Mouse (Mus musculus): Measurements from ENCODE around the gene Elob.

Gene Elob

GRCm38 (mm10) chr17:23786510-23786931 is 42.4 kb downstream of the Elob start:
- in situ Hi-C loops (cut with MboI; ENCODE audit: unreplicated experiment in 2 of 2) = no loop called here

GRCm38 (mm10) chr17:23785561-23786471 is 43.1 kb downstream of the Elob start, which contains the start of gene Flywch2:
Gene Flywch2 (minus strand): TSS chr17:23786081.
- in situ Hi-C loops (cut with MboI; ENCODE audit: unreplicated experiment in 2 of 2) = no loop called here

GRCm38 (mm10) chr17:23783352-23783751 is 45.6 kb downstream of the Elob start:
- in situ Hi-C loops (cut with MboI; ENCODE audit: unreplicated experiment in 2 of 2) = no loop called here

GRCm38 (mm10) chr17:23778447-23778846 is 50.5 kb downstream of the Elob start:
- in situ Hi-C loops (cut with MboI; ENCODE audit: unreplicated experiment in 2 of 2) = loop anchor here (5.0 kb wide), 3 partner anchors 74 to 184 kb away; no protein-coding TSS in a partner anchor

GRCm38 (mm10) chr17:23777141-23777540 is 51.8 kb downstream of the Elob start:
- in situ Hi-C loops (cut with MboI; ENCODE audit: unreplicated experiment in 2 of 2) = loop anchor here (5.0 kb wide), 3 partner anchors 75 to 185 kb away; no protein-coding TSS in a partner anchor

- in situ Hi-C loops (cut with MboI; ENCODE audit: unreplicated experiment in 2 of 2) = loop anchor here (5.0 kb wide), 3 partner anchors 76 to 186 kb away; no protein-coding TSS in a partner anchor
These were observed 52.7 kb downstream of the Elob start for GRCm38 (mm10) chr17:23776216-23776615.

All from v-Abl transformed pro-B cells (cell line).